Mouse (Mus musculus) brain, embryonic 14.5 days (tissue): ENCODE results near the gene Slc1a5.

Source experiments
- CTCF ChIP-seq: fragments of 200-500 bp; IDR thresholded peaks from 2 replicates; pipeline ENCODE4 v1.5.1; 2012; ENCODE audit warnings: inconsistent platforms, mild to moderate bottlenecking, moderate library complexity, borderline replicate concordance; ENCODE audit not compliant: insufficient read depth, insufficient read length; ENCODE audit errors: extremely low read depth
- POLR2A ChIP-seq: fragments of 200-500 bp; IDR thresholded peaks from 2 replicates; pipeline ENCODE4 v1.6.1; 2012; ENCODE audit warnings: mild to moderate bottlenecking, inconsistent platforms, borderline replicate concordance; ENCODE audit not compliant: poor library complexity, insufficient read depth, insufficient read length, severe bottlenecking; ENCODE audit errors: extremely low read depth

DNA sequence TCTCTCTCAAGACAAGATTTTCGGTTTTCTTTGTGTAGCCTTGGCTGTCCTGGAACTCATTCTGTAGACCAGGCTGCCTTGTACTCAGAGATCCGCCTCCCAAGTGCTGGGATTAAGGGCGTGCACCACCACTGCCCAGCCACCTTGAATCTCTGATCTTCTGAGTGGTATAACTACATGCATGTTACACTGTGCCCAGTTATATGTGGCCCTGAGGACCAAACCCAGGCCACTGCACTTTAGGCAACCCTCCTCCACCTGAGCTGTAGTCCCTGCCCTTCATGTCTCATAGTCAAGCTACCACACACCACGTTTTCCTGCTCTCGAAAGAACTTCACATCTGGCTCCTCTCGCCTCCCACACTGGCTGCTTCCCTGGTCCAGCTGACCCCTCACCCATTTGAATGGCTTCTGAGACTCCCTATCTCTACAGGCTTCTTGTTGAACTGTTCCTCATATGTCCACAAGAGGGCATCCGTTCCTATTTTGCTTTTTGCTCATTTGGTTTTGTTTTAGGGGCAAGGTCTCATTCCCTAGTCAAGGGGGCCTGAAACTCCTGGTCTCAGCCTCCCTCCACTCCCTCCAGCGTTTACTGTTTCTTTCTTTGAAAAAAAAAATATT lies 23.4 kb downstream of the Slc1a5 start:
- TF ChIP-seq POLR2A, result no peak
- peak; percentile 54; the same call in 1 of the 2 replicates for TF ChIP-seq CTCF
